Mouse (Mus musculus): ENCODE data around the gene Ndufa11. TPM values are rescaled to one million over a fixed set of nuclear protein-coding genes. Genes with fewer than 3 reads are reported as not detected.
A peak's percentile ranks its signal among the peaks of the same experiment; 100 is the strongest.

Gene Ndufa11
- polyA plus RNA-seq, 1 experiment from 2014 or later: 323 TPM

GRCm38 (mm10) chr17:56723419-56724161, 6.0 kb downstream of the Ndufa11 start:
- H3K4me2 ChIP-seq: no peak overlapping the region
- ATAC-seq (ENCODE audit: low FRiP score): no peak
- WGBS: 83% methylated on average over 11 of the region's 11 CpGs
- H3K4me1 ChIP-seq: peaks cover 27% of the 10 kb centered on the region
- peaks cover 4% of the 10 kb centered on the region; the same call in 1 of the 2 replicates for H3K27me3 ChIP-seq
- no peaks in the 10 kb centered on the region for H3K9me3 ChIP-seq
- H3K9ac ChIP-seq: no peak overlapping the region
- H3K36me3 ChIP-seq (replicated peaks): peaks cover 37% of the 10 kb centered on the region
- no peak overlapping the region for H3K27ac ChIP-seq
- H3K4me3 ChIP-seq (replicated peaks): no peak overlapping the region

GRCm38 (mm10) chr17:56727029-56727649, 9.6 kb downstream of the Ndufa11 start:
- ATAC-seq (ENCODE audit: low FRiP score): no peak
- Histone ChIP-seq H3K9me3 (no peaks in the 10 kb centered on the region), H3K4me3 (replicated peaks) (no peak overlapping the region), H3K27ac (0 out of 2 replicates have a peak overlapping the region, but pooled peaks have one; percentile 5), H3K4me1 (peaks cover 24% of the 10 kb centered on the region), H3K4me2 (no peak overlapping the region), H3K27me3 (peaks cover 4% of the 10 kb centered on the region; the same call in 1 of the 2 replicates), H3K9ac (no peak overlapping the region), H3K36me3 (replicated peaks) (peaks cover 22% of the 10 kb centered on the region)
- WGBS: 15% methylated on average over 7 of the region's 7 CpGs

- Histone ChIP-seq H3K9me3 (no peaks in the 10 kb centered on the region), H3K27me3 (peaks cover 4% of the 10 kb centered on the region; the same call in 1 of the 2 replicates), H3K4me2 (no peak overlapping the region), H3K36me3 (replicated peaks) (peaks cover 17% of the 10 kb centered on the region), H3K9ac (no peak overlapping the region), H3K4me3 (replicated peaks) (no peak overlapping the region), H3K27ac (0 out of 2 replicates have a peak overlapping the region, but pooled peaks have one; percentile 5), H3K4me1 (peaks cover 24% of the 10 kb centered on the region)
- 11% methylated on average over 12 of the region's 12 CpGs for WGBS
- ATAC-seq (ENCODE audit: low FRiP score): no peak
Measured at GRCm38 (mm10) chr17:56727659-56728058, 10.1 kb downstream of the Ndufa11 start.

GRCm38 (mm10) chr17:56728117-56728516, 10.6 kb downstream of the Ndufa11 start:
- 46% methylated on average over 12 of the region's 12 CpGs for WGBS
- Histone ChIP-seq H3K9me3 (no peaks in the 10 kb centered on the region), H3K4me1 (peaks cover 24% of the 10 kb centered on the region), H3K27me3 (peaks cover 4% of the 10 kb centered on the region; the same call in 1 of the 2 replicates), H3K4me2 (no peak overlapping the region; the same call in 1 of the 2 replicates), H3K27ac (no peak overlapping the region), H3K4me3 (replicated peaks) (no peak overlapping the region), H3K36me3 (replicated peaks) (peaks cover 12% of the 10 kb centered on the region), H3K9ac (no peak overlapping the region)
- ATAC-seq (ENCODE audit: low FRiP score): no peak

GRCm38 (mm10) chr17:56729151-56729550, 11.6 kb downstream of the Ndufa11 start:
- WGBS: 53% methylated on average over 6 of the region's 6 CpGs
- Histone ChIP-seq H3K36me3 (replicated peaks) (peaks cover 3% of the 10 kb centered on the region), H3K9ac (no peak overlapping the region), H3K4me1 (peaks cover 24% of the 10 kb centered on the region), H3K27me3 (peaks cover 4% of the 10 kb centered on the region; the same call in 1 of the 2 replicates), H3K9me3 (no peaks in the 10 kb centered on the region), H3K27ac (no peak overlapping the region), H3K4me2 (no peak overlapping the region), H3K4me3 (replicated peaks) (no peak overlapping the region)
- no peak for ATAC-seq (ENCODE audit: low FRiP score)

- Histone ChIP-seq H3K9me3 (no peaks in the 10 kb centered on the region), H3K4me3 (replicated peaks) (no peak overlapping the region), H3K4me1 (peaks cover 24% of the 10 kb centered on the region), H3K27me3 (peaks cover 8% of the 10 kb centered on the region; the same call in 1 of the 2 replicates), H3K27ac (no peak overlapping the region), H3K9ac (no peak overlapping the region), H3K4me2 (no peak overlapping the region), H3K36me3 (replicated peaks) (peaks cover 3% of the 10 kb centered on the region; the same call in 1 of the 2 replicates)
- WGBS: 35% methylated on average over 2 of the region's 2 CpGs
- no peak for ATAC-seq (ENCODE audit: low FRiP score)
Measured at GRCm38 (mm10) chr17:56729656-56730055, 12.1 kb downstream of the Ndufa11 start.

- no peak for ATAC-seq (ENCODE audit: low FRiP score)
- no peaks in the 10 kb centered on the region for H3K4me1 ChIP-seq
- H3K36me3 ChIP-seq (replicated peaks): no peaks in the 10 kb centered on the region
- no peak overlapping the region for H3K27ac ChIP-seq
- H3K4me2 ChIP-seq: no peak overlapping the region
- no peaks in the 10 kb centered on the region for H3K9me3 ChIP-seq
- H3K27me3 ChIP-seq: peaks cover 22% of the 10 kb centered on the region
- no peak overlapping the region for H3K9ac ChIP-seq
- WGBS: 47% methylated on average over 8 of the region's 8 CpGs
- H3K4me3 ChIP-seq (replicated peaks): no peak overlapping the region
Measured at GRCm38 (mm10) chr17:56736534-56736933, 19.0 kb downstream of the Ndufa11 start.

- H3K9me3 ChIP-seq: no peaks in the 10 kb centered on the region
Measured at GRCm38 (mm10) chr17:56738221-56738620, 20.7 kb downstream of the Ndufa11 start.

GRCm38 (mm10) chr17:56740118-56740787, 22.7 kb downstream of the Ndufa11 start:
- H3K4me2 ChIP-seq: no peak overlapping the region
- H3K27ac ChIP-seq: no peak overlapping the region
- H3K36me3 ChIP-seq (replicated peaks): no peaks in the 10 kb centered on the region
- no peak overlapping the region for H3K4me3 ChIP-seq (replicated peaks)
- H3K9ac ChIP-seq: no peak overlapping the region
- no peaks in the 10 kb centered on the region for H3K4me1 ChIP-seq
- no peaks in the 10 kb centered on the region for H3K9me3 ChIP-seq
- no peak for ATAC-seq (ENCODE audit: low FRiP score)
- peaks cover 24% of the 10 kb centered on the region for H3K27me3 ChIP-seq
- 83% methylated on average over 16 of the region's 17 CpGs for WGBS

More at GRCm38 (mm10) chr17:56738221-56738620, 20.7 kb downstream of the Ndufa11 start:
- H3K27ac ChIP-seq: no peak overlapping the region
- H3K4me2 ChIP-seq: no peak overlapping the region
- ATAC-seq (ENCODE audit: low FRiP score): no peak
- H3K36me3 ChIP-seq (replicated peaks): no peaks in the 10 kb centered on the region
- H3K27me3 ChIP-seq: peaks cover 25% of the 10 kb centered on the region
- H3K4me1 ChIP-seq: no peaks in the 10 kb centered on the region
- 82% methylated on average over 10 of the region's 10 CpGs for WGBS
- H3K4me3 ChIP-seq (replicated peaks): no peak overlapping the region
- H3K9ac ChIP-seq: no peak overlapping the region

- H3K4me3 ChIP-seq (replicated peaks): no peak overlapping the region
- 79% methylated on average over 17 of the region's 17 CpGs for WGBS
- H3K9me3 ChIP-seq: no peaks in the 10 kb centered on the region
- no peak overlapping the region for H3K4me2 ChIP-seq
- no peaks in the 10 kb centered on the region for H3K4me1 ChIP-seq
- H3K27me3 ChIP-seq: peaks cover 24% of the 10 kb centered on the region
- H3K36me3 ChIP-seq (replicated peaks): no peaks in the 10 kb centered on the region
- no peak for ATAC-seq (ENCODE audit: low FRiP score)
- no peak overlapping the region for H3K9ac ChIP-seq
- H3K27ac ChIP-seq: no peak overlapping the region
Measured at GRCm38 (mm10) chr17:56740788-56741160, 23.2 kb downstream of the Ndufa11 start.

GRCm38 (mm10) chr17:56744173-56744572, 26.6 kb downstream of the Ndufa11 start:
- H3K4me1 ChIP-seq: no peaks in the 10 kb centered on the region
- no peak for ATAC-seq (ENCODE audit: low FRiP score)
- H3K4me3 ChIP-seq (replicated peaks): no peak overlapping the region
- H3K27ac ChIP-seq: no peak overlapping the region
- no peak overlapping the region for H3K4me2 ChIP-seq
- H3K27me3 ChIP-seq: peaks cover 23% of the 10 kb centered on the region; the same call in 1 of the 2 replicates
- H3K9me3 ChIP-seq: no peaks in the 10 kb centered on the region
- H3K9ac ChIP-seq: no peak overlapping the region
- no peaks in the 10 kb centered on the region for H3K36me3 ChIP-seq (replicated peaks)
- WGBS: 67% methylated on average over 5 of the region's 5 CpGs

GRCm38 (mm10) chr17:56751404-56752072, 34.0 kb downstream of the Ndufa11 start:
- no peaks in the 10 kb centered on the region for H3K36me3 ChIP-seq (replicated peaks)
- peak overlapping the region; percentile 35 for H3K4me3 ChIP-seq (replicated peaks)
- 23% methylated on average over 71 of the region's 71 CpGs for WGBS
- peak overlapping the region; percentile 44 for H3K4me2 ChIP-seq
- peaks cover 8% of the 10 kb centered on the region; the same call in 1 of the 2 replicates for H3K4me1 ChIP-seq
- H3K27me3 ChIP-seq: peaks cover 83% of the 10 kb centered on the region
- H3K9me3 ChIP-seq: no peaks in the 10 kb centered on the region
- H3K27ac ChIP-seq: no peak overlapping the region
- H3K9ac ChIP-seq: no peak overlapping the region
- ATAC-seq (ENCODE audit: low FRiP score): peak; percentile 79

Data from forebrain, embryonic 12.5 days (tissue).